Mouse (Mus musculus) CH12.LX (cell line): ENCODE measurements around the gene Rilpl1.

Experiments used
- CHD2 ChIP-seq: IDR thresholded peaks from 2 replicates; pipeline ENCODE4 v1.6.1; 2011; ENCODE audit warnings: low read length, improper control_type of control experiment
- CTCF ChIP-seq, 2 experiments: IDR thresholded peaks in 1 of 2; conservative IDR thresholded peaks in 1 of 2; 2 replicates each; pipeline ENCODE4 v1.5.1; 2011 to 2012; ENCODE audit warnings: low read depth in 2 of 2, low read length in 2 of 2, improper control_type of control experiment in 1 of 2, inconsistent platforms in 1 of 2, mild to moderate bottlenecking in 1 of 2, moderate library complexity in 1 of 2
- MAFK ChIP-seq: IDR thresholded peaks from 2 replicates; pipeline ENCODE4 v1.6.1; 2011; ENCODE audit warnings: low read length, improper control_type of control experiment; ENCODE audit not compliant: insufficient replicate concordance
- USF2 ChIP-seq: conservative IDR thresholded peaks from 2 replicates; pipeline ENCODE4 v1.6.1; 2011; ENCODE audit warnings: low read depth, low read length, improper control_type of control experiment
- ZNF384 ChIP-seq: IDR thresholded peaks from 2 replicates; pipeline ENCODE4 v1.6.1; 2012; ENCODE audit warnings: low read depth, low read length, improper control_type of control experiment, inconsistent platforms

DNA sequence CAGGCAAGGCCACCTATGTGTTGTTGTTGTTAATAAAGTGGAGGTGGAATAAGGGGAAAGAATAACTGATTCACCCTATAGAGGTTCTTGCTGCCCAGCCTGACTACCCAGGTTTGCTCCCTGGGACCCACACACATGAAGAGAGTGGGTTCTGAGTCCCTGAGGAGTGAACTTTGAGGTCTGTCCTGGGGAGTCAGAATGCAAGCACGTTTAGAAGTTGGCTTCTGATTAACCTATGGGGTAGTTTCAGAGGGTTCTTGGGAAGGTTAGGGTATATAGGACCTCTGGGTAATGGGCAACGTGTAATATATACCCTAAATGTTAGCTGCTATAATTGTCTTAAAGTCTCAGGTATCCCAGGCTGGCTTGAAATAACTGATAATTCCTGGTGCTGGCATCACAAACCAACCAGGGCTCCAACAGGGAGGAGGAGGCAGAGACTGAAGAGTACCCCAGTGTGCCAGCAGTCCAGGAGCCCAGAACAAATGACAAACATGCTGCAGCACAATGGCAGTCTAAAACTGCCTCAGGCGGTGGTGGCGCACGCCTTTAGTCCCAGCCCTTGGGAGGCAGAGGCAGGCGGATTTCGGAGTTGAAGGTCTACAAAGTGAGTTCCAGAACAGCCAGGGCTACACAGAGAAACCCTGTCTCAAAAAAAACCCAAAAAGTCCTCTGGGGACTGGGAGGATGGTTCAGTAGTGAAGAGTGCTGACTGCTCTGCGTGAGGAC, 68.7 kb downstream of the Rilpl1 start:
- no peak; the same call in 1 of the 2 replicates for TF ChIP-seq CHD2
- TF ChIP-seq CTCF (conservative IDR thresholded peaks at IDR 0.05 in 1 of 2, IDR thresholded peaks at IDR 0.05 in 1 of 2; ENCODE audit: low read depth in 2 of 2, low read length in 2 of 2), result no peak
- no peak for TF ChIP-seq ZNF384
- no peak for TF ChIP-seq USF2
- no peak for TF ChIP-seq MAFK
